Mouse (Mus musculus): ENCODE results near the gene Pfkm. TPM values are rescaled to one million over a fixed set of nuclear protein-coding genes. Genes with fewer than 3 reads are reported as not detected.

The Pfkm gene
- polyA plus RNA-seq, 1 experiment from 2014 or later: 65.0 TPM

- peak; percentile 99 for DNase-seq (ENCODE audit: low spot score)
- peak; percentile 95 for ATAC-seq
- peak overlapping the region; percentile 97 for H3K27ac ChIP-seq (ENCODE audit: low read depth, low read length)
- peak overlapping the region; percentile 56 for H3K4me3 ChIP-seq (ENCODE audit: low read depth, low read length)
- peak overlapping the region; percentile 78 for H3K4me2 ChIP-seq (ENCODE audit: low read length)
- 1% methylated on average over 69 of the region's 69 CpGs for WGBS
- H3K9me3 ChIP-seq (replicated peaks; ENCODE audit: control insufficient read depth, low read length): no peaks in the 10 kb centered on the region
- H3K27me3 ChIP-seq (replicated peaks; ENCODE audit: control insufficient read depth, insufficient read depth, low read length): peaks cover 15% of the 10 kb centered on the region; the same call in 1 of the 2 replicates
- peak overlapping the region; percentile 69 for H3K9ac ChIP-seq (ENCODE audit: low read length)
- H3K4me1 ChIP-seq (ENCODE audit: control insufficient read depth, insufficient read depth, low read length): peaks cover 4% of the 10 kb centered on the region; the same call in 1 of the 2 replicates
- no peaks in the 10 kb centered on the region for H3K36me3 ChIP-seq (ENCODE audit: control insufficient read depth, insufficient read depth, low read length)
These were observed 75.5 kb downstream of the Pfkm start for GRCm38 (mm10) chr15:98167645-98168621.

- H3K9ac ChIP-seq (ENCODE audit: low read length): peak overlapping the region; percentile 69
- H3K4me1 ChIP-seq (ENCODE audit: control insufficient read depth, insufficient read depth, low read length): peaks cover 4% of the 10 kb centered on the region; the same call in 1 of the 2 replicates
- no peak overlapping the region for H3K27ac ChIP-seq (ENCODE audit: low read depth, low read length)
- peak overlapping the region; percentile 56 for H3K4me3 ChIP-seq (ENCODE audit: low read depth, low read length)
- 4% methylated on average over 19 of the region's 19 CpGs for WGBS
- DNase-seq (ENCODE audit: low spot score) (no peak), ATAC-seq (no peak)
- peak overlapping the region; percentile 78 for H3K4me2 ChIP-seq (ENCODE audit: low read length)
- H3K36me3 ChIP-seq (ENCODE audit: control insufficient read depth, insufficient read depth, low read length): no peaks in the 10 kb centered on the region
- H3K9me3 ChIP-seq (replicated peaks; ENCODE audit: control insufficient read depth, low read length): no peaks in the 10 kb centered on the region
- peaks cover 16% of the 10 kb centered on the region; the same call in 1 of the 2 replicates for H3K27me3 ChIP-seq (replicated peaks; ENCODE audit: control insufficient read depth, insufficient read depth, low read length)
These were observed 76.2 kb downstream of the Pfkm start for GRCm38 (mm10) chr15:98168622-98169004.

- no peaks in the 10 kb centered on the region for H3K9me3 ChIP-seq (replicated peaks; ENCODE audit: control insufficient read depth, low read length)
- H3K36me3 ChIP-seq (ENCODE audit: control insufficient read depth, insufficient read depth, low read length): no peaks in the 10 kb centered on the region
- no peak for DNase-seq (ENCODE audit: low spot score)
- H3K27ac ChIP-seq (ENCODE audit: low read depth, low read length): no peak overlapping the region
- H3K4me3 ChIP-seq (ENCODE audit: low read depth, low read length): peak overlapping the region; percentile 56
- WGBS: 34% methylated on average over 7 of the region's 7 CpGs
- ATAC-seq: no peak
- H3K4me1 ChIP-seq (ENCODE audit: control insufficient read depth, insufficient read depth, low read length): peaks cover 4% of the 10 kb centered on the region; the same call in 1 of the 2 replicates
- H3K4me2 ChIP-seq (ENCODE audit: low read length): peak overlapping the region; percentile 78
- H3K9ac ChIP-seq (ENCODE audit: low read length): peak overlapping the region; percentile 21; the same call in 1 of the 2 replicates
- peaks cover 20% of the 10 kb centered on the region; the same call in 1 of the 2 replicates for H3K27me3 ChIP-seq (replicated peaks; ENCODE audit: control insufficient read depth, insufficient read depth, low read length)
These were observed 78.0 kb downstream of the Pfkm start for GRCm38 (mm10) chr15:98170365-98170764.

GRCm38 (mm10) chr15:98170917-98171316 is 78.5 kb downstream of the Pfkm start:
- WGBS: 76% methylated on average over 9 of the region's 9 CpGs
- Histone ChIP-seq H3K27me3 (replicated peaks; ENCODE audit: control insufficient read depth, insufficient read depth, low read length) (peaks cover 20% of the 10 kb centered on the region; the same call in 1 of the 2 replicates), H3K4me2 (ENCODE audit: low read length) (peak overlapping the region; percentile 78), H3K4me3 (ENCODE audit: low read depth, low read length) (no peak overlapping the region; the same call in 1 of the 2 replicates), H3K9me3 (replicated peaks; ENCODE audit: control insufficient read depth, low read length) (no peaks in the 10 kb centered on the region), H3K36me3 (ENCODE audit: control insufficient read depth, insufficient read depth, low read length) (no peaks in the 10 kb centered on the region), H3K27ac (ENCODE audit: low read depth, low read length) (no peak overlapping the region), H3K4me1 (ENCODE audit: control insufficient read depth, insufficient read depth, low read length) (peaks cover 4% of the 10 kb centered on the region; the same call in 1 of the 2 replicates), H3K9ac (ENCODE audit: low read length) (no peak overlapping the region)
- ATAC-seq (no peak), DNase-seq (ENCODE audit: low spot score) (no peak)

GRCm38 (mm10) chr15:98172113-98172512 is 79.7 kb downstream of the Pfkm start:
- WGBS: 66% methylated on average over 5 of the region's 5 CpGs
- DNase-seq (ENCODE audit: low spot score) (no peak), ATAC-seq (no peak)
- H3K9me3 ChIP-seq (replicated peaks; ENCODE audit: control insufficient read depth, low read length): no peaks in the 10 kb centered on the region
- peaks cover 20% of the 10 kb centered on the region; the same call in 1 of the 2 replicates for H3K27me3 ChIP-seq (replicated peaks; ENCODE audit: control insufficient read depth, insufficient read depth, low read length)
- no peak overlapping the region for H3K4me3 ChIP-seq (ENCODE audit: low read depth, low read length)
- no peak overlapping the region for H3K9ac ChIP-seq (ENCODE audit: low read length)
- H3K4me2 ChIP-seq (ENCODE audit: low read length): no peak overlapping the region
- no peaks in the 10 kb centered on the region for H3K36me3 ChIP-seq (ENCODE audit: control insufficient read depth, insufficient read depth, low read length)
- H3K4me1 ChIP-seq (ENCODE audit: control insufficient read depth, insufficient read depth, low read length): peaks cover 4% of the 10 kb centered on the region; the same call in 1 of the 2 replicates
- no peak overlapping the region for H3K27ac ChIP-seq (ENCODE audit: low read depth, low read length)

- DNase-seq (ENCODE audit: low spot score) (peak; percentile 93), ATAC-seq (0 out of 2 replicates have a peak, but pooled peaks have one; percentile 37)
- Histone ChIP-seq H3K9me3 (replicated peaks; ENCODE audit: control insufficient read depth, low read length) (no peaks in the 10 kb centered on the region), H3K9ac (ENCODE audit: low read length) (no peak overlapping the region), H3K27ac (ENCODE audit: low read depth, low read length) (no peak overlapping the region), H3K36me3 (ENCODE audit: control insufficient read depth, insufficient read depth, low read length) (no peaks in the 10 kb centered on the region), H3K27me3 (replicated peaks; ENCODE audit: control insufficient read depth, insufficient read depth, low read length) (peaks cover 10% of the 10 kb centered on the region; the same call in 1 of the 2 replicates), H3K4me2 (ENCODE audit: low read length) (no peak overlapping the region), H3K4me1 (ENCODE audit: control insufficient read depth, insufficient read depth, low read length) (peaks cover 4% of the 10 kb centered on the region; the same call in 1 of the 2 replicates), H3K4me3 (ENCODE audit: low read depth, low read length) (no peak overlapping the region)
- 16% methylated on average over 8 of the region's 8 CpGs for WGBS
These were observed 81.4 kb downstream of the Pfkm start for GRCm38 (mm10) chr15:98173821-98174220.

GRCm38 (mm10) chr15:98177320-98177719 is 84.9 kb downstream of the Pfkm start:
- H3K4me1 ChIP-seq (ENCODE audit: control insufficient read depth, insufficient read depth, low read length): 0 out of 2 replicates have a peak, but pooled peaks cover 3% of the 10 kb centered on the region
- no peak overlapping the region for H3K4me2 ChIP-seq (ENCODE audit: low read length)
- no peak for ATAC-seq
- no peak overlapping the region for H3K27ac ChIP-seq (ENCODE audit: low read depth, low read length)
- H3K9me3 ChIP-seq (replicated peaks; ENCODE audit: control insufficient read depth, low read length): no peaks in the 10 kb centered on the region
- DNase-seq (ENCODE audit: low spot score): no peak
- H3K9ac ChIP-seq (ENCODE audit: low read length): no peak overlapping the region
- 0 out of 2 replicates have a peak, but pooled peaks cover 8% of the 10 kb centered on the region for H3K27me3 ChIP-seq (replicated peaks; ENCODE audit: control insufficient read depth, insufficient read depth, low read length)
- WGBS: 76% methylated on average over 3 of the region's 3 CpGs
- no peaks in the 10 kb centered on the region for H3K36me3 ChIP-seq (ENCODE audit: control insufficient read depth, insufficient read depth, low read length)
- H3K4me3 ChIP-seq (ENCODE audit: low read depth, low read length): no peak overlapping the region

GRCm38 (mm10) chr15:98180567-98181131 is 88.3 kb downstream of the Pfkm start:
- ATAC-seq: no peak
- 0 out of 2 replicates have a peak overlapping the region, but pooled peaks have one; percentile 36 for H3K27ac ChIP-seq (ENCODE audit: low read depth, low read length)
- 0 out of 2 replicates have a peak, but pooled peaks cover 3% of the 10 kb centered on the region for H3K4me1 ChIP-seq (ENCODE audit: control insufficient read depth, insufficient read depth, low read length)
- no peaks in the 10 kb centered on the region for H3K36me3 ChIP-seq (ENCODE audit: control insufficient read depth, insufficient read depth, low read length)
- H3K4me2 ChIP-seq (ENCODE audit: low read length): peak overlapping the region; percentile 83
- no peaks in the 10 kb centered on the region for H3K27me3 ChIP-seq (replicated peaks; ENCODE audit: control insufficient read depth, insufficient read depth, low read length)
- DNase-seq (ENCODE audit: low spot score): no peak
- peak overlapping the region; percentile 51 for H3K4me3 ChIP-seq (ENCODE audit: low read depth, low read length)
- no peaks in the 10 kb centered on the region for H3K9me3 ChIP-seq (replicated peaks; ENCODE audit: control insufficient read depth, low read length)
- peak overlapping the region; percentile 57 for H3K9ac ChIP-seq (ENCODE audit: low read length)
- WGBS: 4% methylated on average over 26 of the region's 26 CpGs
